Mouse (Mus musculus) hindbrain, embryonic 10.5 days (tissue): Measurements from ENCODE around the gene Cyfip1. TPM values are rescaled to one million over a fixed set of nuclear protein-coding genes. Genes with fewer than 3 reads are reported as not detected.

ENCODE experiments used
- DNase-seq: peaks from one replicate; pipeline ENCODE4 v3.0.0-alpha.2; 2017; ENCODE audit warnings: low spot score
- H3K27ac ChIP-seq: fragments of 300-500 bp; sonication (generic); 2 replicates; pipeline ENCODE4 v1.5.1; 2016; ENCODE audit warnings: mild to moderate bottlenecking, moderate library complexity
- H3K27me3 ChIP-seq: fragments of 300-500 bp; sonication (generic); 2 replicates; pipeline ENCODE4 v1.6.1; 2016; ENCODE audit warnings: mild to moderate bottlenecking; ENCODE audit not compliant: poor library complexity, insufficient read depth, severe bottlenecking
- H3K36me3 ChIP-seq: fragments of 300-500 bp; sonication (generic); 2 replicates; pipeline ENCODE4 v1.6.1; 2016; ENCODE audit warnings: mild to moderate bottlenecking, moderate library complexity
- H3K4me1 ChIP-seq: fragments of 300-500 bp; sonication (generic); replicated peaks from 2 replicates; pipeline ENCODE4 v1.6.1; 2016; ENCODE audit warnings: mild to moderate bottlenecking
- H3K4me3 ChIP-seq: fragments of 300-500 bp; sonication (generic); 2 replicates; pipeline ENCODE4 v1.5.1; 2016; ENCODE audit warnings: mild to moderate bottlenecking, moderate library complexity
- H3K9me3 ChIP-seq: fragments of 300-500 bp; sonication (generic); 2 replicates; pipeline ENCODE4 v1.6.1; 2016; ENCODE audit warnings: mild to moderate bottlenecking, moderate library complexity
- WGBS: fragments of 180-500 bp; shearing (Covaris S2); methylation state at CpG from one replicate; pipeline ENCODE4 v1.1.7; 2016; 5-methylcytosine and 5-hydroxymethylcytosine counted together
- polyA plus RNA-seq: library from polyadenylated mRNA; unstranded; fragments of >200 nt; fragmentation: Nextera tagmentation; extraction: Ambion mirVana; gene quantifications from 2 replicates; pipeline ENCODE4 v1.2.1, GENCODE M21; 2016

Cyfip1 gene
- polyA plus RNA-seq, 1 experiment from 2014 or later = 75.2 TPM

DNA sequence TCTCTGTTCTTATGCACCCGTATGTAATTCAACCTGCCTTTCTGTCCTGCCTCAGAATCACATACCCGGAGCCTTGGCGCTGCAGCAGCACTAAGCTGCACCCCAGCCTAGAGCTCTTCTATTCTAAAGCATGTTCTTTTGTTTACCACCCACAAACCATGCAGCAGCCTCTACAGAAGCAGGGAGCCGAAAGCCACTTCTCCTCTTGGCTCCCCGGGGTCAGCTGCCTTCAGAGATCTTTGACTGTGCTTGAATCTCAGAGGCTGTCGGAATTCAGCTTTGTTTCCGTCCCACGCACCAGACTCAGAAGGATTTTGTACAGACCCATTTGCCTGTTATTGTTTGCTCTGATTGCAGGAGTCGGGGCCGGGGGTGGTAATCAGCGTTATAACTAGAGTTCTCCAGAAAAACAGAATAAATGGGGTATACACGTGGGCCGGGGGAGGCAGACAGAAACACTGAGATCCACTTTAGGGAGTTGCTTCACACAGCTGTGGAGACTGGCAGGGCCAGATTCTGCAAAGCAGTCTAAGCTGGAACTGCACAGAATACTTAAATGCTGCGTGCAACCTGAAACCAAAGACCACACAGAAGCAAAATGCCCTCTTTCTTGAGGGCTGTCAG, 8.5 kb downstream of the Cyfip1 start:
- Histone ChIP-seq H3K27ac (peak overlapping the region; percentile 78), H3K4me1 (peaks cover 25% of the 10 kb centered on the region), H3K9me3 (no peaks in the 10 kb centered on the region), H3K36me3 (peaks cover 11% of the 10 kb centered on the region; the same call in 1 of the 2 replicates), H3K4me3 (0 out of 2 replicates have a peak overlapping the region, but pooled peaks have one; percentile 21), H3K27me3 (no peaks in the 10 kb centered on the region)
- 29% methylated on average over 14 of the region's 14 CpGs for WGBS
- peak; percentile 19 for DNase-seq

DNA sequence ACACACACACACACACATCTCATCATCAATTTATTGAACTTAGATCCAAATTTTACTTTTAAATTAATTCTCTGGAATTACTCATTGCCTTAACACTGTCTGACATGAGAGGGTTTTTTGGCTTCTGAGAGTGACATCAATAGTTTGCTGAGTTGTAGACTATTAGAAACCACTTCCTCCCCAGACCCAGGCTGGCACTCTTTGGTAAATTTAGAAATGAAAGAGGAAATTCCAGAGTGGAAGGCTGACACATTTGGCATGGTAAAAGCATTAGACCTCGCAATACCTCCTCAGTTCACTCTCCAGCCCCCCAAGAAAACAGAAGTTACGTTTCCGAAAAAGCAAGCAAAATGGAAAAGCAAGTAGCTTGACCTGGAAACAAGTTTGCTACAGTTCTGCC, 11.2 kb downstream of the Cyfip1 start:
- Histone ChIP-seq H3K27ac (no peak overlapping the region), H3K4me1 (peaks cover 25% of the 10 kb centered on the region), H3K4me3 (no peak overlapping the region), H3K9me3 (no peaks in the 10 kb centered on the region), H3K27me3 (no peaks in the 10 kb centered on the region), H3K36me3 (peaks cover 13% of the 10 kb centered on the region; the same call in 1 of the 2 replicates)
- 91% methylated on average over 3 of the region's 3 CpGs for WGBS
- no peak for DNase-seq

DNA sequence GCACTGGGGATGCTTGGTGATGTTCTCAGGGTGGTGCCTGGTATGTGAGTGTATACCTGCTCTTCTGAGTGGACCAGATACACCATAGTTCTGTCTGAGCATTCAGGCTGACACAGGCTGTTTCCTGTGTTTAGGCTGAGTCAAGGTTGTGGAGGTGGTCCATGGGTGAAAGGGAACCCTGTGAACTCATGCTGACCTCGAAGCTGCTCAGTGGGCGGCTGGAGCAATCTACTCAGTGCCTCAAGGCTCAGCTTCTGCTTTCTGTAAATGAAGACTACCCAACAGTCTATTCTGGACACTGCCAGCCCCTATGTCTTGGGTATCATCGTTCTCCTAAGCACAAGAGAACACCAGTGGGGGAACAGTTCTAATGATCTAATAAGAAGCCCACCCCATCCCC, 14.1 kb downstream of the Cyfip1 start:
- peaks cover 7% of the 10 kb centered on the region; the same call in 1 of the 2 replicates for H3K4me1 ChIP-seq
- H3K9me3 ChIP-seq = no peaks in the 10 kb centered on the region
- WGBS = 90% methylated on average over 3 of the region's 3 CpGs
- no peak overlapping the region for H3K4me3 ChIP-seq
- H3K27me3 ChIP-seq = no peaks in the 10 kb centered on the region
- H3K36me3 ChIP-seq = peaks cover 13% of the 10 kb centered on the region; the same call in 1 of the 2 replicates
- no peak overlapping the region for H3K27ac ChIP-seq
- no peak for DNase-seq

DNA sequence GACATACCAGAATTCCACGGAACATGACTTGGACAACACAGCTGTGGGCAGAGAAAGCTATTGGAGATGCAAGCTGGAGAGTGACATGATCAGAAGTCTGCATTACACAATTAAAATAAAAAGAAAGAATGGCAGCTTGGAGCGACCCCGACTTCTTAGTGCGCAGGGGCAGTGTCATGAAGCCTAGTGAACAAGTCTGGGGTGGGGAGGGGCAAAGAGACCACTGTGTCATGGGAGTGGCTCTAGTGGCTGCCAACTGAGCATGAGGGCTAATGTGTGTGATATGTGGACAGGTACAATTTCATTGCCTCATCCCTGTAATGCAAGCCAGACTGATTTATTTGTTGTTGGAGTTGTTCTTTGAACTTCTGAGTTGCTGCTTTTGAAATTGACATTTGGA, 15.2 kb downstream of the Cyfip1 start:
- no peaks in the 10 kb centered on the region for H3K27me3 ChIP-seq
- DNase-seq = no peak
- H3K27ac ChIP-seq = no peak overlapping the region
- H3K36me3 ChIP-seq = peaks cover 13% of the 10 kb centered on the region; the same call in 1 of the 2 replicates
- no peak overlapping the region for H3K4me3 ChIP-seq
- H3K4me1 ChIP-seq = no peaks in the 10 kb centered on the region
- 91% methylated on average over 4 of the region's 4 CpGs for WGBS
- no peaks in the 10 kb centered on the region for H3K9me3 ChIP-seq

DNA sequence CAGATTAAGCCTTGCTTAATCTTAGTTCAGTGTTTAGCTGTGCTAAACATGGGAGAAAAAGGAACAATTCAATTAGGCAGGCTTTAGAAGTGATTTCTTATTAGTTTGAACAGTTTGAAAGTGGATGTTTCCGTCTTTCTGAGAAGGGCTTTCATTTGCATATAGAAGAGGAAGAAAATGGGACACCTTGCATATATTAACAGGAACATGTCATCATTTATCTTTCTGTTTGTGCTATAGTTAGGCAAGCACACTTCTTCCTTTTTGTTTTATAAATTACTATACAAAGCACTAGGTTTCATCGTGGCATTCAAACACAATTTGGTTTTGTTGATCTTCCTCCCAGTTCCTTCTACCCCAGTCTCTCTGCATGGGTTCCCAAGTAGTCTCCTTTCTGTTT, 16.2 kb downstream of the Cyfip1 start:
- H3K9me3 ChIP-seq = no peaks in the 10 kb centered on the region
- H3K36me3 ChIP-seq = peaks cover 17% of the 10 kb centered on the region; the same call in 1 of the 2 replicates
- H3K27me3 ChIP-seq = no peaks in the 10 kb centered on the region
- no peak for DNase-seq
- 84% methylated on average over 2 of the region's 2 CpGs for WGBS
- no peak overlapping the region for H3K27ac ChIP-seq
- no peaks in the 10 kb centered on the region for H3K4me1 ChIP-seq
- no peak overlapping the region for H3K4me3 ChIP-seq

DNA sequence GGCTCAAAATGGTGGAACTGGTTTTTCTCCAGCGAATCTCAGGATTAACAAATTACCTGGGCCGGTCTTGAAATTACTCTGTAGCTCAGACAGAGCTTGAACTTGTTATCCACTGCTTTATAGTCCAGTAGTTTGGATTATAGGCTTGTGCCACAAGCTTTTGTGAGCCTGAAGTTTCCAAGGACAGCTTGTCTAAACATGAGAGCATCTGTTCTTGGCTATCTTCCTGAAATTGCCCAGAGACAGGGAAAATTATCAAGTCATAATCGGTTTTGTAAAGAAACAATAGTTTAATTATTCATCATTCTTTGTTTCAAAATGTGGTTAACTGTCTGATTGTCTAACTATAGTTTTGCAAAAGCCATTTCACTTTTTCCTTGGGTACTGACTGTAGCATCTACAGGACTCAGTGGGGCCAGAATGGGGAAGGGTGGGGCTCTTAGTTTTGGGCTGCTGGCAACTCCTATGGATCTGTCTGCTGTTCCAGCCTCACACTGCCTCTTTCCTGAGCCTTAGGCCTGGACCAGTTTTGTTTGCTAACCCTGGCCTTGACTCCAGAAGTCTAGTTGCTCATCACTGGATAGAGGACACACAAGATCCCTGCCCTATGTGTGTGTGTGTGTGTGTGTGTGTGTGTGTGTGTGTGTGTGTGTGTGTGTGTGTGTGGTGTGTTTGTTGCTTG, 17.4 kb downstream of the Cyfip1 start:
- no peak overlapping the region for H3K27ac ChIP-seq
- H3K27me3 ChIP-seq = no peaks in the 10 kb centered on the region
- H3K9me3 ChIP-seq = no peaks in the 10 kb centered on the region
- no peak overlapping the region for H3K4me3 ChIP-seq
- no peak for DNase-seq
- peaks cover 28% of the 10 kb centered on the region; the same call in 1 of the 2 replicates for H3K36me3 ChIP-seq
- H3K4me1 ChIP-seq = no peaks in the 10 kb centered on the region
- WGBS = 97% methylated on average over 3 of the region's 3 CpGs

DNA sequence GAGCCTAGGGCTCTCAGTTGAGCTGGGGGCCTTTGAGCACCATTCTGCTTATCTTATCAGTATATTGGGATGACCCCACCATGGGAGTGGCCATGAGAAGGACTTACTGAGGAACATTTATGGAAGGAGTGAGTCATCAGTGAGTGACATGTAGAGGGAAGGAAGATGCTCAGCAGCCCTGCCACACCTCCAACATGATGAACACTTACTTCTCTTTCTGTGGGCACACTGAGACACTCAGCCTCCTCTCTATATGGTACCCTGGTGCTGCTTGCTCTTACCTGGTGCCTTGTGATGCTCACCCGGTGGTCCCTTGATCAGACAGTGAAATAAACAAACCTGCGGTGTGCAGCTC, 17.9 kb downstream of the Cyfip1 start:
- WGBS = 81% methylated on average over 2 of the region's 2 CpGs
- Histone ChIP-seq H3K4me1 (no peaks in the 10 kb centered on the region), H3K36me3 (peaks cover 25% of the 10 kb centered on the region; the same call in 1 of the 2 replicates), H3K4me3 (no peak overlapping the region), H3K27ac (no peak overlapping the region), H3K27me3 (no peaks in the 10 kb centered on the region), H3K9me3 (no peaks in the 10 kb centered on the region)
- DNase-seq = no peak

DNA sequence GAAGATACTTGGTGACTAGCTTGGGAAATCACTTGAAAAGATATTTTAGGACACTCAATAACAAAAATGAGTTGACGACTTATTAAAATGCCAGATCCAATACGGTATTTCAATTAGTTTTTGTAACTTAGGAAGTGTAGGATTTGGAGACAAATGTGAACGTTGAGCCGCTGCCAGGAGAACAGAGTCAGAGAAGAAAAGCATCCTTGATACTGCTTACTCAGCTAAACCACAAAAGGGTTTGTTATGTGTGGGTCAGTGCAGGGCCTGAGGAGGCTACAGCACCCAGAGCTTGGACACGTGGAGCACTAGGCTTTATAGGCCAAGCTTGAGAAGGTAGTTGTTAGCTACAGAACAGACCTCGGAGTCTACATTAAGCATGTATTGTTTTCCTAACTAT, 18.4 kb downstream of the Cyfip1 start:
- Histone ChIP-seq H3K27ac (no peak overlapping the region), H3K4me1 (no peaks in the 10 kb centered on the region), H3K4me3 (no peak overlapping the region), H3K9me3 (no peaks in the 10 kb centered on the region), H3K36me3 (peaks cover 25% of the 10 kb centered on the region; the same call in 1 of the 2 replicates), H3K27me3 (no peaks in the 10 kb centered on the region)
- WGBS = 89% methylated on average over 6 of the region's 6 CpGs
- no peak for DNase-seq

DNA sequence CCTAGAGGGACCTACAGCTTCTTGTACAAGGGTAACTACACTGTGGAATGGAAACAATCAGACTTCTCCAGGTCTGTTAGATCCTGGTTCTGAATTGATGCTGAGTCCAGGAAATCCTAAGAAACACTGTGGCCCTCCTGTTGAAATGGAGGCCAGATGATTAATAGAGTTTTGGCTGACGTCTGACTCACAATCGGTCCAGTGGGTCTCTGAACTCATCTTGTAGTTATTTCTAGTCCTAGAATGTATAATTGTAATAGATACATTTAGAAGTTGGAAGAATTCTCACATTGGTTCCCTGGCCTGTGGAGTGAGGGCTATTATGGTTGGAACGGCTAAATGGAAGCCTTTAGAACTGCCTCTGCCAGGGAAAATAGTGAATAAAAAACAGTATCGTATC, 19.6 kb downstream of the Cyfip1 start:
- peaks cover 23% of the 10 kb centered on the region; the same call in 1 of the 2 replicates for H3K36me3 ChIP-seq
- no peak overlapping the region for H3K27ac ChIP-seq
- H3K4me3 ChIP-seq = no peak overlapping the region
- DNase-seq = no peak
- H3K4me1 ChIP-seq = no peaks in the 10 kb centered on the region
- H3K9me3 ChIP-seq = no peaks in the 10 kb centered on the region
- no peaks in the 10 kb centered on the region for H3K27me3 ChIP-seq
- WGBS = 95% methylated on average over 4 of the region's 4 CpGs

DNA sequence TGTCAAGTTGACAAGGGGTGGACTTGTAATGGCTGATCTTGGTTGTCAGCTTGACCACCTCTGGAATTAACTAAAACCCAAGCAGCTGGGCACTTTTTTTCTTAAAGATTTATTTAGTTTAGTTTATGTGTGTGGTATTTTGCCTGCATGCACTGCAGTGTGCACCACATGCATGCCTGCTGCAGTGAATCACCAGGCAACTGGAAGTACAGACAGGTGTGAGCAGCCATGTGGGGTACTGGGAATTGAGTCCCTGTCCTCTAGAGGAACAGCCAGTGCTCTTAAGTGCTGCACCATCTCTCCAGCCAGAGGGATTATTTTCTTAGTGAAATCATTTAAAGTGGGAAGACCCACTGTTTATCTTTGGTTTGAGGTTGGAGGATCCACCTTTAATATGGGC, 23.5 kb downstream of the Cyfip1 start:
- no peak for DNase-seq
- Histone ChIP-seq H3K4me1 (no peaks in the 10 kb centered on the region; the same call in 1 of the 2 replicates), H3K27ac (no peak overlapping the region), H3K9me3 (no peaks in the 10 kb centered on the region), H3K4me3 (no peak overlapping the region), H3K36me3 (0 out of 2 replicates have a peak, but pooled peaks cover 15% of the 10 kb centered on the region), H3K27me3 (no peaks in the 10 kb centered on the region)

DNA sequence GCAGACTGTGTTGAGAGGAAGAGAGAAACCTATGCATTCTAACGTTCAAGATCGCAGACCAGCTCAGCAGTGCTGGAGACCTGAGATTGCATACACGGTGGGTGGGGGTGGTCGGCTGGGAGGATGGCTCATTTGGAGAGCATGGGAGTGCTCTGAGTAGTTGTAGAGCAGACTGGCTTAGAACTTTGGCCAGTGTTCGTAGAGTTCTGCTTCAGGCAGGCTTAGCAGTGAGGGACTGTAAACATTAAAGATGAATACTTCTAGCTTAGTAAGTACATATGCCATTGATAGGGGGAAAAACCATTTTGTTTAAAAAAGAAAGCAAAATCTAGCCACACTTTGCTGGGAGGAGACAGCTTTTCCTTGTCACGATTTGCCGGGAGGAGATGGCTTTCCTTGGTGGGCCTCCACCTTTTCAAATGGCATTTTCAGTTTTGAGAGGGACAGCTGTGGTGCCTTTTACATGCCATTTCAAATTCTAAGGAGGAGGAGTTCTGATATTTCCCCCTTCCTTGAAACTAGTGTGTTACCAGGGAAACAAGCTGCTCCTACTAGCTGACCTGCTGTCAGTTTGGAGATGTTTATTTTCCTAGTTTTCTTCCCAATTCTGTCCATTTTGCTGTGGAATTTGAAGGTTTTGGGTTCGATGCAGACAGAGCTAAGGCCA, 24.3 kb downstream of the Cyfip1 start:
- Histone ChIP-seq H3K9me3 (no peaks in the 10 kb centered on the region), H3K4me1 (no peaks in the 10 kb centered on the region; the same call in 1 of the 2 replicates), H3K27ac (no peak overlapping the region), H3K4me3 (no peak overlapping the region), H3K36me3 (0 out of 2 replicates have a peak, but pooled peaks cover 15% of the 10 kb centered on the region), H3K27me3 (no peaks in the 10 kb centered on the region)
- 80% methylated on average over 8 of the region's 8 CpGs for WGBS
- no peak for DNase-seq

DNA sequence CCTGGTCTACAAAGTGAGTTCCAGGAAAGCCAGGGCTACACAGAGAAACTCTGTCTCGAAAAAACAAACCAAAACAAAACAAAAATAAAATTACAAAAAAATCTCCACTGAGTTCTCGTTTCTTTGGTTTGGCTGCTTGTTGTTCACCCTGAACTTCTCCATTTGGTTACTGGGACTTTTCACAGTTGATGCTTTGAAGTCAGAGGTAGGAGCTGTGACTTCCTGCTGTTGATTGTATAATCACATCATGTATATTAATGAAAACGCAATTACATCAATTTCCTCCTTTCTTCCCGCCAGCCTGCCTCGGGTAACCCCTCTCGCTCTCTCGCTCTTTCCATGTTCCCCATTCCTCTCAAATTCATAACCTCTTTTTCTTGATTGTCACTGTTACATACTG, 26.7 kb downstream of the Cyfip1 start:
- Histone ChIP-seq H3K27me3 (no peaks in the 10 kb centered on the region), H3K4me1 (no peaks in the 10 kb centered on the region; the same call in 1 of the 2 replicates), H3K4me3 (no peak overlapping the region), H3K9me3 (no peaks in the 10 kb centered on the region), H3K36me3 (peaks cover 17% of the 10 kb centered on the region), H3K27ac (no peak overlapping the region)
- no peak for DNase-seq
- 85% methylated on average over 7 of the region's 7 CpGs for WGBS

DNA sequence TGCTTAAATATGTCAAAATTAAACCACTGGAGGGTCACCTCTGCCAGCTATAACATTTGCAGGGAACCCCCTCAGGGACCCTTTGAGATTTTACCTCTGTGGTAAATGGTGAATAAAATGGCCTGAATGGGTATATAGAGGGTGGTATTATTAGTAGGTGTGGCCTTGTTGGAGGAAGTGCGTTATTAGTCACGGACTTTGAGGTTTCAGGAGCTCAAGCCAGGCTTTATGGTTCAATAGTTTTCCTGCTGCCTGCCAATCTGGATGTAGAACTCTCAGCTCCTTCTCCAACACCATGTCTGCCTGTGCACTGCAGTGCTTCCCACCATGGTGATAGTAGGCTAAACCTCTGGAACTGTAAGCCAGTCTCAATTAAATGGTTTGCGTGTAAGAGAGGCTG, 27.7 kb downstream of the Cyfip1 start:
- Histone ChIP-seq H3K27me3 (no peaks in the 10 kb centered on the region), H3K27ac (no peak overlapping the region), H3K4me1 (no peaks in the 10 kb centered on the region; the same call in 1 of the 2 replicates), H3K9me3 (no peaks in the 10 kb centered on the region), H3K4me3 (no peak overlapping the region), H3K36me3 (peaks cover 21% of the 10 kb centered on the region)
- DNase-seq = no peak
- WGBS = 77% methylated on average over 3 of the region's 3 CpGs
